Comparison of ENCODE assay signal across 11 mouse cellular contexts in genomic region chr1:74017399-74018172, GRCm38 (mm10).
A peak's percentile ranks its signal among the peaks of the same experiment; 100 is the strongest.
DNase-seq lines count a peak whose midpoint lies in the region; ATAC-seq lines count a peak whose summit lies in the region.
"Had no signal": no experiment of that assay in that cellular context is flagged by ENCODE, and none has a peak within 500 bp of the region (broad histone marks: within the 10 kb centered on the region; RNA-seq: fewer than 3 reads in every experiment).

No protein-coding gene starts in this region.

- no peaks in the 10 kb centered on the region for H3K27me3 ChIP-seq in heart, embryonic 14.5 days (ENCODE audit: control insufficient read depth, insufficient read depth, low read length)
- H3K27me3 ChIP-seq in lung, embryonic 15.5 days, result no peaks in the 10 kb centered on the region
- H3K27me3 ChIP-seq in hindbrain, embryonic 11.5 days (ENCODE audit: control insufficient read depth, insufficient read depth, low read length), result no peaks in the 10 kb centered on the region
- no peaks in the 10 kb centered on the region for H3K27me3 ChIP-seq in forebrain, embryonic 11.5 days (ENCODE audit: control insufficient read depth, insufficient read depth, low read length)
- H3K27me3 ChIP-seq: intestine, embryonic 15.5 days had no signal

- DNase-seq in heart, adult 11 months, result peak; percentile 97
- DNase-seq in heart, postnatal 25 days (ENCODE audit: low spot score), result no peak
- DNase-seq in adrenal gland, postnatal 25 days, result peak; percentile 51
- no peak for DNase-seq in hindbrain, embryonic 11.5 days (ENCODE audit: low spot score)
- DNase-seq in cerebellum, adult 8-10 months, result no peak
- DNase-seq in forebrain, embryonic 11.5 days (ENCODE audit: low spot score), result no peak

- peaks cover 26% of the 10 kb centered on the region for H3K36me3 ChIP-seq in heart, embryonic 14.5 days (ENCODE audit: control insufficient read depth, insufficient read depth, low read length)
- H3K36me3 ChIP-seq in lung, embryonic 15.5 days, result 0 out of 2 replicates have a peak, but pooled peaks cover under 1% of the 10 kb centered on the region
- H3K36me3 ChIP-seq in hindbrain, embryonic 11.5 days (ENCODE audit: control insufficient read depth, insufficient read depth, low read length), result no peaks in the 10 kb centered on the region
- H3K36me3 ChIP-seq in forebrain, embryonic 11.5 days (ENCODE audit: control insufficient read depth, insufficient read depth, low read length), result no peaks in the 10 kb centered on the region
- H3K36me3 ChIP-seq: intestine, embryonic 15.5 days had no signal

- intact Hi-C loops in heart, postnatal 25 days (cut with DNase I), result no loop called here

- 68% methylated on average over 9 of the region's 9 CpGs for WGBS in heart, embryonic 14.5 days
- 63% methylated on average over 9 of the region's 9 CpGs for WGBS in lung, embryonic 15.5 days
- WGBS in hindbrain, embryonic 11.5 days, result 92% methylated on average over 9 of the region's 9 CpGs
- 86% methylated on average over 9 of the region's 9 CpGs for WGBS in forebrain, embryonic 11.5 days

- H3K4me1 ChIP-seq in heart, embryonic 14.5 days (ENCODE audit: control insufficient read depth in 2 of 2, insufficient read depth in 2 of 2, low read length in 2 of 2), result peaks cover 58 to 89% of the 10 kb centered on the region in 2 experiments
- peaks cover 76% of the 10 kb centered on the region for H3K4me1 ChIP-seq in lung, embryonic 15.5 days
- H3K4me1 ChIP-seq in hindbrain, embryonic 11.5 days (replicated peaks; ENCODE audit: control insufficient read depth, insufficient read depth, low read length), result no peaks in the 10 kb centered on the region
- H3K4me1 ChIP-seq in forebrain, embryonic 11.5 days (replicated peaks; ENCODE audit: control insufficient read depth, insufficient read depth, low read length), result no peaks in the 10 kb centered on the region

- no peaks in the 10 kb centered on the region for H3K9me3 ChIP-seq in heart, embryonic 14.5 days (ENCODE audit: control insufficient read depth, low read length)
- no peaks in the 10 kb centered on the region for H3K9me3 ChIP-seq in lung, embryonic 15.5 days
- no peaks in the 10 kb centered on the region for H3K9me3 ChIP-seq in hindbrain, embryonic 11.5 days (ENCODE audit: control insufficient read depth, low read length)
- no peaks in the 10 kb centered on the region for H3K9me3 ChIP-seq in forebrain, embryonic 11.5 days (ENCODE audit: control insufficient read depth, low read length)
- H3K9me3 ChIP-seq: intestine, embryonic 15.5 days had no signal

- no peak overlapping the region for H3K4me3 ChIP-seq in heart, embryonic 14.5 days (ENCODE audit: control insufficient read depth in 1 of 2, insufficient read depth in 1 of 2, low read depth in 1 of 2, low read length in 2 of 2)
- no peak overlapping the region for H3K4me3 ChIP-seq in lung, embryonic 15.5 days
- H3K4me3 ChIP-seq in hindbrain, embryonic 11.5 days (ENCODE audit: low read depth, low read length), result no peak overlapping the region
- no peak overlapping the region for H3K4me3 ChIP-seq in forebrain, embryonic 11.5 days (ENCODE audit: low read depth, low read length)
- H3K4me3 ChIP-seq: intestine, embryonic 15.5 days; left cerebral cortex, adult 2 months had no signal

- peak overlapping the region; percentile 60; the same call in 1 of the 2 replicates for H3K9ac ChIP-seq in heart, embryonic 14.5 days (ENCODE audit: low read length)
- H3K9ac ChIP-seq in lung, embryonic 15.5 days, result no peak overlapping the region
- no peak overlapping the region for H3K9ac ChIP-seq in hindbrain, embryonic 11.5 days (ENCODE audit: low read depth, low read length)
- H3K9ac ChIP-seq in forebrain, embryonic 11.5 days (ENCODE audit: low read length), result no peak overlapping the region
- H3K9ac ChIP-seq: intestine, embryonic 15.5 days had no signal

- no peak overlapping the region for H3K4me2 ChIP-seq in heart, embryonic 14.5 days (ENCODE audit: low read length)
- H3K4me2 ChIP-seq in lung, embryonic 15.5 days, result no peak overlapping the region
- no peak overlapping the region for H3K4me2 ChIP-seq in hindbrain, embryonic 11.5 days (replicated peaks; ENCODE audit: low read depth, low read length)
- H3K4me2 ChIP-seq in forebrain, embryonic 11.5 days (ENCODE audit: low read depth, low read length, severe bottlenecking), result no peak overlapping the region
- H3K4me2 ChIP-seq: intestine, embryonic 15.5 days had no signal

- H3K27ac ChIP-seq in heart, embryonic 14.5 days (replicated peaks in 1 of 2; ENCODE audit: control insufficient read depth in 1 of 2, insufficient read depth in 1 of 2, low read depth in 2 of 2, low read length in 2 of 2), result peak overlapping the region; percentile 46 to 68
- peak overlapping the region; percentile 89 for H3K27ac ChIP-seq in lung, embryonic 15.5 days
- no peak overlapping the region for H3K27ac ChIP-seq in hindbrain, embryonic 11.5 days (ENCODE audit: low read depth, low read length)
- H3K27ac ChIP-seq in forebrain, embryonic 11.5 days (ENCODE audit: low read depth, low read length), result no peak overlapping the region
- H3K27ac ChIP-seq: intestine, embryonic 15.5 days; left cerebral cortex, adult 2 months had no signal

- no peak for ATAC-seq in heart, embryonic 14.5 days (ENCODE audit: insufficient number of reproducible peaks, insufficient read depth, low FRiP score, low read depth)
- no peak for ATAC-seq in lung, embryonic 15.5 days (ENCODE audit: borderline replicate concordance, extremely low read depth, low FRiP score, low TSS enrichment)
- ATAC-seq in hindbrain, embryonic 11.5 days (ENCODE audit: low FRiP score), result no peak
- ATAC-seq in forebrain, embryonic 11.5 days (replicated peaks; ENCODE audit: low FRiP score), result no peak
- ATAC-seq: forebrain, embryonic 14.5 days; intestine, embryonic 15.5 days had no signal

Comparison
In these comparisons a context has a peak if more than half of its experiments do, and no peak if none do; other contexts are left out.
1. DNase-seq: peak in heart, adult 11 months (single experiment) and adrenal gland, postnatal 25 days (single experiment); none in heart, postnatal 25 days (single experiment), hindbrain, embryonic 11.5 days (single experiment), cerebellum, adult 8-10 months (single experiment) and forebrain, embryonic 11.5 days (single experiment).
2. H3K27ac ChIP-seq: peak in heart, embryonic 14.5 days (2 of 2) and lung, embryonic 15.5 days (single experiment); none in hindbrain, embryonic 11.5 days (single experiment) and forebrain, embryonic 11.5 days (single experiment).